Mouse (Mus musculus) myocyte (in vitro differentiated cells): ENCODE measurements at regions not wholly inside any gene's neighbourhood (a gene's known extent, or its start where the extent isn't known, plus 50 kb on each side); places are given as distances from the start of the nearest gene placed in this dataset.

Experiments used
- H3K27me3 ChIP-seq: one replicate; pipeline ENCODE4 v1.6.1; 2011; ENCODE audit not compliant: control insufficient read depth, insufficient read depth, insufficient read length
- H3K36me3 ChIP-seq: one replicate; pipeline ENCODE4 v1.6.1; 2011; ENCODE audit not compliant: control insufficient read depth, insufficient read depth
- H3K4me2 ChIP-seq: one replicate; pipeline ENCODE4 v1.6.1; 2011; ENCODE audit warnings: low read depth, control low read depth
- H3K4me3 ChIP-seq: one replicate; pipeline ENCODE4 v1.5.1; 2011; ENCODE audit warnings: mild to moderate bottlenecking, control low read depth, moderate library complexity
- H3K79me2 ChIP-seq: one replicate; pipeline ENCODE4 v1.6.1; 2011; ENCODE audit not compliant: control insufficient read depth, insufficient read depth
- H3ac ChIP-seq: one replicate; pipeline ENCODE4 v1.6.1; 2011; ENCODE audit not compliant: control insufficient read depth, insufficient read length
- CEBPB ChIP-seq: IDR thresholded peaks from 2 replicates; pipeline ENCODE4 v1.6.1; 2011; ENCODE audit warnings: mild to moderate bottlenecking, moderate library complexity; ENCODE audit not compliant: poor library complexity, insufficient read depth, severe bottlenecking
- E2F4 ChIP-seq: IDR thresholded peaks from one replicate; pipeline ENCODE4 v1.6.1; 2011; ENCODE audit warnings: mild to moderate bottlenecking, control low read depth, moderate library complexity; ENCODE audit not compliant: insufficient read depth
- MAX ChIP-seq: IDR thresholded peaks from one replicate; pipeline ENCODE4 v1.6.1; 2011; ENCODE audit warnings: low read depth, mild to moderate bottlenecking, control low read depth
- MYOD1 ChIP-seq, 3 experiments: IDR thresholded peaks; one replicate each; pipeline ENCODE4 v1.6.1; 2011; ENCODE audit warnings: control low read depth in 2 of 3, low read depth in 2 of 3, mild to moderate bottlenecking in 2 of 3, moderate library complexity in 1 of 3; ENCODE audit not compliant: insufficient read length in 2 of 3, control insufficient read depth in 1 of 3
- MYOG ChIP-seq, 3 experiments: IDR thresholded peaks; one replicate each; pipeline ENCODE4 v1.6.1; 2011; ENCODE audit warnings: control low read depth in 2 of 3, low read depth in 2 of 3, mild to moderate bottlenecking in 2 of 3; ENCODE audit not compliant: insufficient read length in 2 of 3, control insufficient read depth in 1 of 3, insufficient read depth in 1 of 3
- POLR2A ChIP-seq: IDR thresholded peaks from one replicate; pipeline ENCODE4 v1.6.1; 2011; ENCODE audit warnings: low read depth, mild to moderate bottlenecking, control low read depth, moderate library complexity; ENCODE audit not compliant: insufficient read length
- POLR2AphosphoS2 ChIP-seq: IDR thresholded peaks from one replicate; pipeline ENCODE4 v1.6.1; 2011; ENCODE audit warnings: low read depth, control low read depth; ENCODE audit not compliant: insufficient read length
- REST ChIP-seq: IDR thresholded peaks from one replicate; pipeline ENCODE4 v1.6.1; 2011; ENCODE audit warnings: mild to moderate bottlenecking, control low read depth, moderate library complexity; ENCODE audit not compliant: insufficient read depth, insufficient read length
- SRF ChIP-seq: IDR thresholded peaks from one replicate; pipeline ENCODE4 v1.6.1; 2011; ENCODE audit warnings: low read depth; ENCODE audit not compliant: control insufficient read depth, insufficient read length
- TCF12 ChIP-seq: IDR thresholded peaks from one replicate; pipeline ENCODE4 v1.6.1; 2011; ENCODE audit warnings: mild to moderate bottlenecking, control low read depth; ENCODE audit not compliant: poor library complexity, insufficient read depth, severe bottlenecking
- TCF3 ChIP-seq: IDR thresholded peaks from one replicate; pipeline ENCODE4 v1.6.1; 2011; ENCODE audit warnings: low read depth, control low read depth; ENCODE audit not compliant: insufficient read length
- USF1 ChIP-seq: IDR thresholded peaks from one replicate; pipeline ENCODE4 v1.6.1; 2011; ENCODE audit warnings: low read depth, mild to moderate bottlenecking, control low read depth, moderate library complexity

DNA sequence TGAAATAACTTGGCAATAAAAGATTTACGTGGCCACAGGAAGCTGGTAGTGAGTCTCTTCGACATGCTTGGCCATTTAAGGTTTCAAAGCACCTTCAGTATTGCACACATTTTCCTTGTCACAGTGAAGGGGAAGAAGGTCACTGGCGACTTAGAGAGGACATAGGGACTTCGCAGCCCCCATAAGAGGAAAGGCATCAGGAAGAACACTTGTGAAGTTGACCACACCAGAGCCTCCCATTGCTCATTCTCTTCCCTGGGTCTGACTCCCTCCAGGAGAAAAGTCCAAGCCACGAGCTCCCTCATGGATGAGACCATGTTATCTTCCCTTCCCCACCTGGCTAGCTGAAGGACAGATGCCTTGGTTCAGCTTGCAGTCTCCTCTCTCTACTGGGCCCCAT lies 77.4 kb upstream of the Synm start:
- H3K27me3 ChIP-seq = peaks cover 7% of the 10 kb centered on the region
- H3K79me2 ChIP-seq = no peaks in the 10 kb centered on the region
- H3K4me2 ChIP-seq = no peak overlapping the region
- no peak overlapping the region for H3ac ChIP-seq
- no peak overlapping the region for H3K4me3 ChIP-seq
- no peaks in the 10 kb centered on the region for H3K36me3 ChIP-seq
- no peak for TF ChIP-seq POLR2A
- TF ChIP-seq MYOG (IDR thresholded peaks at IDR 0.05; ENCODE audit: control insufficient read depth in 1 of 3, insufficient read depth in 1 of 3, insufficient read length in 2 of 3, low read depth in 2 of 3) = no peak
- no peak for TF ChIP-seq SRF
- no peak for TF ChIP-seq MYOD1 (IDR thresholded peaks at IDR 0.05; ENCODE audit: control insufficient read depth in 1 of 3, insufficient read length in 2 of 3, low read depth in 2 of 3)
- no peak for TF ChIP-seq E2F4
- no peak for TF ChIP-seq REST
- no peak for TF ChIP-seq USF1
- TF ChIP-seq POLR2AphosphoS2 = no peak
- TF ChIP-seq CEBPB = no peak
- TF ChIP-seq TCF12 = no peak
- no peak for TF ChIP-seq MAX
- no peak for TF ChIP-seq TCF3

DNA sequence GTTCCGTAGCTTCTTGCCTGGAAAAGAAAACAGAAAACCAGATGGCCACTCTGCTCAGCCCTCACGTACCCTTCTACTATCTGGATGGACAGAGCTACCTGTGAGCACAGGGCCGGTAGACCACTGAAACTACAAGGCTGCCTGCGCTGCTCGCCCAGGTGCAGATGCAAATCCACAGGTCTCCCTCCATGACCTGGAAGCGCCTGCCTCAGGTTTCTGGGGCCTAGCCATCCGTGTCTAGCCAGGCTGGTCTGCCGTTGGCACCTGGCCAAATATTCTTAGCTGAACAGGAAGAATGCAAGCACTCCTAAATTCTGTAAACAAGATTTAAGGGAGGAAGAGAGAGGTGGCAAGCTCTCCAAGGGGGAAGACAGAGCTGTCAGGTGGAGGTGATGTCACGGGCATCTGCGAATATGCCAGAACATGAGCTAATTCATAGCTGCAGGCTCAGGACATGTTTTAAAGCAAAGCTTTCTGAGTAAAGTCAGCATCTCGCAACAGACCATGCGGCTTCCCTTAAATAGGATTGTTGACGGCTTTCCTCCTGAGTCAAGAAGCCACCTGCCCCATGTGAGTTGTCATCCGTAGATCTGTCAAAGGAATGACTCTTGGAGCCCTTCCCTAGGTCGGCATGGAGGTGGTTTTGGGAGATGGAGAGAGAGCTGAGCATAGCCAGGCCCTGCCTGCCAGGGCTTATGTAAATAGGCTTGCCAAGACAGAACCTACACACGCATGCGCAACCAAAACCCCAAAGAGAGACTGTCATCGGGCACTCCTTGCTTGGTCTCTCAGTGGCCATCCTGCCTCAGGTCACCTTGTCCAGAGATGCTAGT lies 76.8 kb upstream of the Synm start:
- H3ac ChIP-seq = no peak overlapping the region
- TF ChIP-seq REST = no peak

DNA sequence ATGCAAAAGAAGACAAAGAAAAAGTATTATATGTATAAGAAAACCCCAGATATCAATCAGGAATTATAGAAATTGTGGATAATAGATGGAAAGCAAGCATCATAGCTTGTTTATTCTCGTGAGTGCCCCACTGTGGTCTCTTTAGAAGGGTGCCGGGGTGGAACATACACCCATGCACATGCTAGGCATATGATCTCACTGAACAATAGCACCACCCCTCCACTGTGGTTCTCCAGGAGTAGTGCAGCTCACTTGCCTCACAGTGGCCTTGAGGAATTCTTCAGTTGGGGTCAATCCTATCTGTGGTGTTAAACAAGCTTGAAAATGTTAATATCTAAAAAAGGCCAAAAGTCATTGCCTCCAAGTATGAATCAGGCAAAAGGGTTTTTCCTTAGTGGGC lies 72.2 kb upstream of the Synm start:
- TF ChIP-seq SRF = no peak
- no peak for TF ChIP-seq POLR2A
- TF ChIP-seq USF1 = no peak
- TF ChIP-seq REST = no peak
- no peak for TF ChIP-seq CEBPB
- TF ChIP-seq E2F4 = no peak
- no peak for TF ChIP-seq TCF3
- TF ChIP-seq POLR2AphosphoS2 = no peak
- TF ChIP-seq TCF12 = no peak
- no peak for TF ChIP-seq MYOG (IDR thresholded peaks at IDR 0.05; ENCODE audit: control insufficient read depth in 1 of 3, insufficient read depth in 1 of 3, insufficient read length in 2 of 3, low read depth in 2 of 3)
- no peak for TF ChIP-seq MAX
- Histone ChIP-seq H3K4me2 (no peak overlapping the region), H3K79me2 (no peaks in the 10 kb centered on the region), H3K27me3 (peaks cover 34% of the 10 kb centered on the region), H3ac (no peak overlapping the region), H3K4me3 (no peak overlapping the region), H3K36me3 (no peaks in the 10 kb centered on the region)

More for the DNA sequence above, 76.8 kb upstream of the Synm start:
- no peak overlapping the region for H3K4me2 ChIP-seq
- H3K27me3 ChIP-seq = peaks cover 7% of the 10 kb centered on the region
- H3K79me2 ChIP-seq = no peaks in the 10 kb centered on the region
- H3K4me3 ChIP-seq = no peak overlapping the region
- no peaks in the 10 kb centered on the region for H3K36me3 ChIP-seq

DNA sequence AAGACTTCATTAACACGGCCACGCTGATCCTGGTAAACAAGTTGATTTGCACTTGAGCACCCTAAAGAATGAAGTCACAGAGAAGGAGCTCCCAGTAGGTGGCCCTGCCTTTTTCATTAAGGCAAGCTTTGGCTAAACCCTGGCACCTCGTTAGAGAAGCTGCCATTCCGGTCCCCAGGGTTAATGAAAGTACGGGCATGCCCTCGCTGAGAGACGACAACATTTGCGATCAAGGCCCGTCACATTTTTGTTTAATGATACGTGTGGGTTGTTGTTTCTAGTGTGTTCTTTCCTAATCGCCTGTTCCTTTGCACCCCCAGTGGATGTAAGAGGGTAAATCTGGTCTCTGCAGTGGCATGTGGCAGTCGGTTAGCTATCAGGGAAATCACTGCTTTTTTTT lies 67.8 kb upstream of the Synm start:
- H3K36me3 ChIP-seq = no peaks in the 10 kb centered on the region
- TF ChIP-seq MYOD1 (IDR thresholded peaks at IDR 0.05; ENCODE audit: control insufficient read depth in 1 of 3, insufficient read length in 2 of 3, low read depth in 2 of 3) = no peak
- TF ChIP-seq E2F4 = no peak
- no peak for TF ChIP-seq SRF
- TF ChIP-seq USF1 = no peak
- TF ChIP-seq MAX = no peak

DNA sequence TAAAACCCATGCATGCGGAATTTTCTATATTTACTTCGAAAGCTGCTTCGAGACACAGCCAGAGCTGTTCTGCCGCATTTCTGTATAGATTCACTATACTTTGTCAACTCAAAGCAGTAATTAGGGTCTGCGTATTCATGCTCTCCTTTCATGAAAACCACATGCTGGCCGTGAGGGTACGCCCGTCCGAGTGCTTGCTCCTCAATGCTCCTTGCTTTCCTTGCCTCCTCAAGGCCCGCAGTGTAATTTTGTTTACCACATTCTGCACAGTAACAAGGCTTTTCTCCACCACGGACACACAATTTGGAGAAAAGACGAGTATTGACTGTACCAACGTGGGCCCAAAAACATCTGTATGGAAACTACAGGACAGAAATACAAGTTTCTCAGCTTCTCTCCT lies 67.4 kb upstream of the Synm start:
- no peaks in the 10 kb centered on the region for H3K36me3 ChIP-seq
- H3K4me2 ChIP-seq = no peak overlapping the region
- H3K79me2 ChIP-seq = no peaks in the 10 kb centered on the region
- peaks cover 42% of the 10 kb centered on the region for H3K27me3 ChIP-seq
- H3K4me3 ChIP-seq = no peak overlapping the region
- H3ac ChIP-seq = no peak overlapping the region
- TF ChIP-seq CEBPB (no peak), E2F4 (no peak), USF1 (no peak), POLR2A (no peak), TCF12 (no peak)

More for the DNA sequence above, 67.8 kb upstream of the Synm start:
- H3K27me3 ChIP-seq = peaks cover 42% of the 10 kb centered on the region
- H3K79me2 ChIP-seq = no peaks in the 10 kb centered on the region
- no peak overlapping the region for H3K4me3 ChIP-seq
- H3ac ChIP-seq = no peak overlapping the region
- H3K4me2 ChIP-seq = no peak overlapping the region
